ENCODE assay signal across 12 mouse cellular contexts in genomic region chr3:85337881-85338754, GRCm38 (mm10).
A peak's percentile ranks its signal among the peaks of the same experiment; 100 is the strongest.
DNase-seq lines count a peak whose midpoint lies in the region; ATAC-seq lines count a peak whose summit lies in the region.
"Had no signal": no experiment of that assay in that cellular context is flagged by ENCODE, and none has a peak within 500 bp of the region (broad histone marks: within the 10 kb centered on the region; RNA-seq: fewer than 3 reads in every experiment).

No protein-coding gene starts in this region.

- H3K27ac ChIP-seq in neural tube, embryonic 13.5 days (replicated peaks) = peak overlapping the region; percentile 4; the same call in 1 of the 2 replicates
- no peak overlapping the region for H3K27ac ChIP-seq in neural tube, embryonic 15.5 days (replicated peaks)
- peak overlapping the region; percentile 42; the same call in 1 of the 2 replicates for H3K27ac ChIP-seq in forebrain, embryonic 12.5 days
- H3K27ac ChIP-seq: embryonic facial prominence, embryonic 15.5 days; intestine, embryonic 15.5 days; lung, embryonic 15.5 days had no signal

- no peaks in the 10 kb centered on the region for H3K27me3 ChIP-seq in neural tube, embryonic 13.5 days
- H3K27me3 ChIP-seq in neural tube, embryonic 15.5 days (replicated peaks) = no peaks in the 10 kb centered on the region
- H3K27me3 ChIP-seq in forebrain, embryonic 12.5 days = no peaks in the 10 kb centered on the region
- H3K27me3 ChIP-seq: embryonic facial prominence, embryonic 15.5 days; intestine, embryonic 15.5 days; lung, embryonic 15.5 days had no signal

- H3K4me1 ChIP-seq in neural tube, embryonic 13.5 days (replicated peaks) = peaks cover 39% of the 10 kb centered on the region
- peaks cover 24% of the 10 kb centered on the region for H3K4me1 ChIP-seq in neural tube, embryonic 15.5 days
- peaks cover 22% of the 10 kb centered on the region for H3K4me1 ChIP-seq in forebrain, embryonic 12.5 days
- H3K4me1 ChIP-seq: embryonic facial prominence, embryonic 15.5 days had no signal

- no peaks in the 10 kb centered on the region for H3K9me3 ChIP-seq in neural tube, embryonic 13.5 days
- no peaks in the 10 kb centered on the region for H3K9me3 ChIP-seq in neural tube, embryonic 15.5 days (replicated peaks)
- H3K9me3 ChIP-seq in forebrain, embryonic 12.5 days = no peaks in the 10 kb centered on the region
- H3K9me3 ChIP-seq: embryonic facial prominence, embryonic 15.5 days; intestine, embryonic 15.5 days; lung, embryonic 15.5 days had no signal

- peak; percentile 41 for DNase-seq in kidney, adult 9 months
- DNase-seq in layer of hippocampus, adult 9-11 months = no peak
- no peak for DNase-seq in right cerebral cortex, postnatal 10 days (ENCODE audit: low spot score in 2 of 2)
- DNase-seq: cerebellum, postnatal 25 days; liver had no signal

- 48% methylated on average over 7 of the region's 7 CpGs for WGBS in neural tube, embryonic 13.5 days
- WGBS in neural tube, embryonic 15.5 days = 43% methylated on average over 7 of the region's 7 CpGs
- WGBS in forebrain, embryonic 12.5 days = 39% methylated on average over 7 of the region's 7 CpGs

- no peak for ATAC-seq in neural tube, embryonic 13.5 days (ENCODE audit: low read depth)
- no peak for ATAC-seq in neural tube, embryonic 15.5 days (ENCODE audit: low FRiP score)
- ATAC-seq in forebrain, embryonic 12.5 days (ENCODE audit: low FRiP score) = peak; percentile 76; the same call in 1 of the 2 replicates
- no peak for ATAC-seq in frontal cortex, adult (ENCODE audit: low TSS enrichment)
- ATAC-seq: intestine, embryonic 15.5 days had no signal

- H3K36me3 ChIP-seq in neural tube, embryonic 13.5 days = no peaks in the 10 kb centered on the region
- H3K36me3 ChIP-seq in neural tube, embryonic 15.5 days = no peaks in the 10 kb centered on the region
- H3K36me3 ChIP-seq in forebrain, embryonic 12.5 days (replicated peaks) = no peaks in the 10 kb centered on the region
- H3K36me3 ChIP-seq: embryonic facial prominence, embryonic 15.5 days; intestine, embryonic 15.5 days; lung, embryonic 15.5 days had no signal

- no peak overlapping the region for H3K4me2 ChIP-seq in neural tube, embryonic 13.5 days
- no peak overlapping the region for H3K4me2 ChIP-seq in neural tube, embryonic 15.5 days
- H3K4me2 ChIP-seq in forebrain, embryonic 12.5 days = peak overlapping the region; percentile 13; the same call in 1 of the 2 replicates
- H3K4me2 ChIP-seq: embryonic facial prominence, embryonic 15.5 days; intestine, embryonic 15.5 days; lung, embryonic 15.5 days had no signal

- no peak overlapping the region for H3K4me3 ChIP-seq in neural tube, embryonic 13.5 days
- H3K4me3 ChIP-seq in neural tube, embryonic 15.5 days (replicated peaks) = no peak overlapping the region
- H3K4me3 ChIP-seq in forebrain, embryonic 12.5 days (replicated peaks) = no peak overlapping the region
- H3K4me3 ChIP-seq: embryonic facial prominence, embryonic 15.5 days; intestine, embryonic 15.5 days; lung, embryonic 15.5 days had no signal

- H3K9ac ChIP-seq in neural tube, embryonic 13.5 days = no peak overlapping the region
- H3K9ac ChIP-seq in neural tube, embryonic 15.5 days (replicated peaks) = no peak overlapping the region
- H3K9ac ChIP-seq in forebrain, embryonic 12.5 days = no peak overlapping the region
- H3K9ac ChIP-seq: embryonic facial prominence, embryonic 15.5 days; intestine, embryonic 15.5 days; lung, embryonic 15.5 days had no signal
